Mouse (Mus musculus): ENCODE data around the gene Ccdc141. TPM values are rescaled to one million over a fixed set of nuclear protein-coding genes. Genes with fewer than 3 reads are reported as not detected.

The Ccdc141 gene
- polyA plus RNA-seq, 1 experiment from 2014 or later = 7.3 TPM

DNA sequence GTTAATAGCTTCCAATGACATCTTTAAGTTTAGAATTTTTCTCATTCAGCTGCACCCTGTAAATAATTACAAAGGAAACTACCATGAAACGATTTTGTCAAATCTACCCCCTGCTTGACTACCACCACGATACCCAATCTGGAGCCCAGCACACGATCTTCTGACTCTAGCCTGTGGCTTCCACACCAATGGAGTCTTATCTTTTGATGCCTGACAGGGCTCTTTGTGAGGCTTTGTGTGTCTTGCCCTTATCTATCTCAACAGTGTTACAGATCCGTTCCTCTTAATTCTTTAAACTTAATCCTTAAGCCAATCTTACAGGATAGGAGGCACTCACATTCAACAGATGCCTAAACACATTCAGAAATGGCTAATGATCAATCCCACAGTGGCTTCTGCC lies 16.4 kb downstream of the Ccdc141 start:
- WGBS = 69% methylated on average over 4 of the region's 4 CpGs
- ATAC-seq (ENCODE audit: low FRiP score) = no peak
- Histone ChIP-seq H3K36me3 (no peaks in the 10 kb centered on the region), H3K9ac (no peak overlapping the region), H3K27ac (no peak overlapping the region), H3K4me2 (no peak overlapping the region), H3K4me1 (replicated peaks) (peaks cover 7% of the 10 kb centered on the region), H3K27me3 (no peaks in the 10 kb centered on the region), H3K4me3 (no peak overlapping the region), H3K9me3 (no peaks in the 10 kb centered on the region; the same call in 1 of the 2 replicates)

DNA sequence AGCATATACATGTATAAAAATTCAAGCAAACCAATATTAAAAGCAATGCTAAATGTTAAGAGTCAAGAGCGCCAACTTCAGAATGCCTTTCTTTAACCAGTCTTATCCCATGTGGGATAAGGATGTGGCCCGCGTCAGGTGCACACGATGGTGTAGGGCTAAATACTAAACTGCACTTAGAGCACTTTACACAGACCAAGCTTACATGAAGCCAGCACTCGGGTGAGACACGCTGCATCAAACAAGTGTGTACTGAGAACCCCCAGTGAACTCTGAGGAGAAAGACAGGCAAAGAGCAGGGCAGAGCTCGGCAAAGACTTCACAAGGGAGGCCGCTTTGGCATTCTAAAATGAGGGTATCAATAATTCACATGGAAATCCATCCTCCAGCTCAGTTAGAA lies 19.2 kb downstream of the Ccdc141 start:
- Histone ChIP-seq H3K27ac (no peak overlapping the region), H3K4me2 (no peak overlapping the region), H3K4me1 (replicated peaks) (peaks cover 14% of the 10 kb centered on the region), H3K27me3 (no peaks in the 10 kb centered on the region), H3K4me3 (no peak overlapping the region), H3K9ac (no peak overlapping the region), H3K9me3 (no peaks in the 10 kb centered on the region; the same call in 1 of the 2 replicates), H3K36me3 (no peaks in the 10 kb centered on the region)
- WGBS = 87% methylated on average over 8 of the region's 8 CpGs
- no peak for ATAC-seq (ENCODE audit: low FRiP score)

DNA sequence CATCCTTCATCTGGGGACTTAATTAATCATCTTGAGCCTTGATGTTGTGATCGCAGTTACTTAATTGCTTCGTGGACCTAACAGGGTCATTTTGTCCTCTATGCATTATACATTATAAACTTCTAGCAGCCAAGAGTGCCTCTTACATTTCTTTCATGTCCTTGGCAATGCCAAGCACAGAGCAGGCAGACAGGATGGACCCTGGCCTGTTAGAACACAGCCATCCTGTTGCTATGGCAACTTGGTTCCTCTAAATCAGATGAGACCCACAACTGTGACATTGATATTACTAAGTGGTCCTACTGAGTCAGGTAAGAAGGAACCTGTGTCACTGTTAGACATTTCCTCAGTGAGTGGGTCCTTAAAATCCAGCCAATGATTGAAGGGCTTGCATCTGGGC lies 20.9 kb downstream of the Ccdc141 start:
- no peaks in the 10 kb centered on the region for H3K9me3 ChIP-seq
- H3K4me3 ChIP-seq = no peak overlapping the region
- no peak for ATAC-seq (ENCODE audit: low FRiP score)
- no peaks in the 10 kb centered on the region for H3K27me3 ChIP-seq
- H3K27ac ChIP-seq = no peak overlapping the region
- H3K4me1 ChIP-seq (replicated peaks) = peaks cover 14% of the 10 kb centered on the region
- H3K36me3 ChIP-seq = no peaks in the 10 kb centered on the region
- WGBS = 61% methylated on average over 2 of the region's 2 CpGs
- no peak overlapping the region for H3K4me2 ChIP-seq
- H3K9ac ChIP-seq = no peak overlapping the region

DNA sequence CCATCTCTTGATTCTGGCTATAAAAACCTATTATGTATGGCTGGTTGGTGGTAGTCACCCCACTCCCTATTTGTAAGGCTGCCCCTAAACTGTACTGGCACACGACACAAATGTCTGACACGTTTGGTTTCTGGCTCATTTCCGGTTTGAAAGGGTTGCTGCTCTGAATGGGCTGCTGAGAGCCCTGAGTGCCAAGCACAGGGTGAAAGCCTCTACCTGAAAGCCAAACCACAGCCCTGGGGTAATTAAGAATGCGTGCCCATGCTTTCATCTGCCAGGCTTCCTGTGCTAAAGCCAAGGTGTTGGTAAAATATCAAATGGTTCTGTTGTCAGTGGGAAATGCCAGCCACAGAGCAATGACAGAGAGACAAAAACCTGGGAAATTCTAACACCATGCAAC lies 22.2 kb downstream of the Ccdc141 start:
- Histone ChIP-seq H3K36me3 (no peaks in the 10 kb centered on the region), H3K9ac (no peak overlapping the region), H3K4me1 (replicated peaks) (peaks cover 14% of the 10 kb centered on the region), H3K27me3 (no peaks in the 10 kb centered on the region), H3K4me3 (no peak overlapping the region), H3K4me2 (no peak overlapping the region), H3K9me3 (no peaks in the 10 kb centered on the region), H3K27ac (no peak overlapping the region)
- 57% methylated on average over 4 of the region's 4 CpGs for WGBS
- no peak for ATAC-seq (ENCODE audit: low FRiP score)

DNA sequence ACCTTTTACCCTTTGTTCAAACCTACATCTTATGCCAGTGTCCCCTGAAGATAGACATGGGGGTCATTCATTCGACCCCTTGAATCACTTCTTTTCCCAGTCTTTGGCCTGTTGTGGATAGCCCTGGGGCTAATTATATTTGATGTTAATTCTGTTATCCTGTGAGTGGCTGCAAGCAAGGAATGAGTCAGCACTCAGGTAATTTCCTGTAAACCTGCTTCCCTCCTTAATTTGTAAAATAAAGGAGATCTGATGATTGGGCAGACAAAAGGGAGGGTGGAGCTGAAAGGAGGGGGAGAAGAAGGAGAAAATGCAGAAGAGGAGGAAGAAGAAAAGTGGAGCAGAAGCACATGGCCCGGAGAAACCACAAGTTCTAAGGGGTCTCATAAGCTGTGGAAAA lies 23.5 kb downstream of the Ccdc141 start:
- no peaks in the 10 kb centered on the region for H3K9me3 ChIP-seq
- no peak overlapping the region for H3K9ac ChIP-seq
- ATAC-seq (ENCODE audit: low FRiP score) = no peak
- H3K4me2 ChIP-seq = no peak overlapping the region
- H3K36me3 ChIP-seq = no peaks in the 10 kb centered on the region
- 74% methylated on average over 2 of the region's 2 CpGs for WGBS
- H3K27me3 ChIP-seq = no peaks in the 10 kb centered on the region
- no peak overlapping the region for H3K27ac ChIP-seq
- peaks cover 16% of the 10 kb centered on the region for H3K4me1 ChIP-seq (replicated peaks)
- no peak overlapping the region for H3K4me3 ChIP-seq

DNA sequence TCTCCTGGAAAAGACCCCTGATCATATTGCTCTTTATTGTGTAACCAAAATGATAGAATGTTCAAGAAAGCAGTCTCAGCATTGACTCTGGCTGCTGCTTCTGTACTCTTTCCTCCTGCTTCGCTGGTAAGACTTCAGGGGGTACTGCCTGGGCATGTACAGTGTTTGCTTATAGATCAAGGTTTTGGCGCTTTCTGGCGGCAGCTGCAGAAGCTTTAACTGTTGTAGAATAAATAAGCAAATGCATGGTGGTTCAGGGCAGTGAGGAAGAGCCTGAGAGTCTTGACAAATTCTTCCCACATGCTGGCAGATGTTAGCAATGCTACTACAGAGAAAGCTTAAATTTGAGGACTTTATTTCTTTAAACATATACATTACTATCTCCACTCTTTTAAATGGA lies 24.1 kb downstream of the Ccdc141 start:
- 84% methylated on average over 3 of the region's 3 CpGs for WGBS
- peaks cover 16% of the 10 kb centered on the region for H3K4me1 ChIP-seq (replicated peaks)
- no peaks in the 10 kb centered on the region for H3K9me3 ChIP-seq
- H3K4me3 ChIP-seq = no peak overlapping the region
- no peaks in the 10 kb centered on the region for H3K27me3 ChIP-seq
- no peaks in the 10 kb centered on the region for H3K36me3 ChIP-seq
- no peak overlapping the region for H3K27ac ChIP-seq
- H3K9ac ChIP-seq = no peak overlapping the region
- ATAC-seq (ENCODE audit: low FRiP score) = no peak
- H3K4me2 ChIP-seq = no peak overlapping the region

DNA sequence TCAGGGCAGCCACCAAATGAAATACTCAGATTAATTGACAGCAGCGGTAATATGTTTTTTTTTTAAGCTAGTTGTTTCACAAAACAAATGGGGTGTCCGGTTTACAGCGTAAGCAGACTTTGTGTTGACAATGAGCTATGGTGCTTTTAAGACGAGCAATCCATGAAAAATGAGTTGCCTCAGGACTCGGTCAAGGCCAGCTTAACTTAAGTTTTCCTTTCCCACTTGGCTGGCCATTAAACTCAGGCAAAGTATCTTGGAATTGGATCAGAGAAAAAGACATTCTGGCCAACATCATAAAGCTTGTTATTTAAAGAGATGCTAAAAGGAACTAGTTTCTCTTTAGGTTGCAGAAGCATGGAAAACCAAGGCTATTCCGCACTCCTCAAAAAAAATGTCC lies 26.9 kb downstream of the Ccdc141 start:
- no peak for ATAC-seq (ENCODE audit: low FRiP score)
- Histone ChIP-seq H3K4me1 (replicated peaks) (peaks cover 6% of the 10 kb centered on the region), H3K4me3 (no peak overlapping the region), H3K36me3 (no peaks in the 10 kb centered on the region), H3K27me3 (no peaks in the 10 kb centered on the region), H3K27ac (no peak overlapping the region), H3K4me2 (no peak overlapping the region), H3K9ac (no peak overlapping the region), H3K9me3 (no peaks in the 10 kb centered on the region)
- 63% methylated on average over 6 of the region's 6 CpGs for WGBS

DNA sequence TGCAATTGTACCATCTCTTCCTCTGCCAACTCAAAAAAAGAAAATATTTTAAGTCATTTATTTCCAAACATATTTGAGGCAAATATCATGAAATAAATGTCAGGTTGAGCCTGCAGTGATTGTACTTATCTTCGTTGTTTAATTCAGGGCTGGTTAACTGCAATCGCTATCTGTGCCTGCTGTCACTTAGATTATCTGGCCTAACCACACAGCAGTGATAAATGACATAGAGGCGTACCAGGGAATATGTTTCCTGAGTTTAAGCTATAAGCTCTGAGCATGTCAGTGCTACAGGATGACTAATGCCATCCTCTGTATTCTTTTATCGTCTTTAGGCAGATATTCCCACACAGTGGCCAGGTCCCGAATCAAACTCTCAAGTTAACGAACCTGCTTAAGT lies 31.6 kb downstream of the Ccdc141 start:
- Histone ChIP-seq H3K27ac (no peak overlapping the region), H3K9ac (no peak overlapping the region), H3K4me3 (no peak overlapping the region), H3K36me3 (no peaks in the 10 kb centered on the region), H3K27me3 (no peaks in the 10 kb centered on the region), H3K4me2 (no peak overlapping the region), H3K4me1 (replicated peaks) (0 out of 2 replicates have a peak, but pooled peaks cover 2% of the 10 kb centered on the region), H3K9me3 (no peaks in the 10 kb centered on the region)
- WGBS = 90% methylated on average over 6 of the region's 6 CpGs
- no peak for ATAC-seq (ENCODE audit: low FRiP score)

DNA sequence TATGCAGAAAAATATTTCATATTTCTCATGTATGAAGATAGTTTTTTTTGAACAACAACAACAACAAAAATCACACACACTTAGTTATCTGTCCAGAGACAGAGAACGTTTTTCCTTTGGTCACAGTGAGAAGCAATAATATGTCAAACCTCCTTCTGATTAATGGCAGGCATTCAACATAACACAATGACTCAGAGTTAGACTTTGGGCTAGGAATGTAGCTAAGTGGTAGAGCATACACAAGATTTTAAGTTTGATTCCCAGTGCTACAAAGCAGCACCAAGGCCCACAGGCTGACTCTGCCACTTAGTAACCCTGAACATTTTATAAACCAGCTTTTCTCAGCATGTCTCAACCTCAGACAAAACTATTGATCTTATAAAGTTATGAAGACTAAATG lies 35.5 kb downstream of the Ccdc141 start:
- Histone ChIP-seq H3K27ac (no peak overlapping the region), H3K4me1 (replicated peaks) (no peaks in the 10 kb centered on the region), H3K4me2 (no peak overlapping the region), H3K27me3 (no peaks in the 10 kb centered on the region), H3K9ac (no peak overlapping the region), H3K9me3 (no peaks in the 10 kb centered on the region), H3K4me3 (no peak overlapping the region), H3K36me3 (no peaks in the 10 kb centered on the region)
- no peak for ATAC-seq (ENCODE audit: low FRiP score)
- WGBS = 39% methylated on average over 1 of the region's 1 CpGs

DNA sequence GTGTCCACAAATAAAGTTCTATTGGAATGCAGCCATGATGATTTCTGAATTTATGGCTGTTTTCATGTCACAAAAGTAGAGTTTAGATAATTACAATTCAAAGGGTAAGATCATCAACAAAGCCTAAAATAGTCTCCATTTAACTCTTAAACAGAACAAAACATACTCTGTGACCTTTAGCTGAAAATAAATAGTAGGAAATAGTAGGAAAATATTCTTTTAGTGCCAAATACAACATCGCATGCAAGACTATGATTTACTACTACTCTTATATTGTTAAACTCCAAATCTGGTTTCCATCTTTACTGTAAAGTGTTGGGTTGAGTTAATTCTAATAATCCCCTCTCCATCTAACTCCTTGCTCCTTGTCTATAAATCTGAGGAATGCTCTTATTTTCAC lies 37.0 kb downstream of the Ccdc141 start:
- H3K4me3 ChIP-seq = no peak overlapping the region
- ATAC-seq (ENCODE audit: low FRiP score) = no peak
- H3K9me3 ChIP-seq = no peaks in the 10 kb centered on the region
- no peak overlapping the region for H3K27ac ChIP-seq
- no peaks in the 10 kb centered on the region for H3K27me3 ChIP-seq
- H3K4me1 ChIP-seq (replicated peaks) = no peaks in the 10 kb centered on the region
- no peaks in the 10 kb centered on the region for H3K36me3 ChIP-seq
- H3K4me2 ChIP-seq = no peak overlapping the region
- H3K9ac ChIP-seq = no peak overlapping the region
- 98% methylated on average over 1 of the region's 1 CpGs for WGBS

DNA sequence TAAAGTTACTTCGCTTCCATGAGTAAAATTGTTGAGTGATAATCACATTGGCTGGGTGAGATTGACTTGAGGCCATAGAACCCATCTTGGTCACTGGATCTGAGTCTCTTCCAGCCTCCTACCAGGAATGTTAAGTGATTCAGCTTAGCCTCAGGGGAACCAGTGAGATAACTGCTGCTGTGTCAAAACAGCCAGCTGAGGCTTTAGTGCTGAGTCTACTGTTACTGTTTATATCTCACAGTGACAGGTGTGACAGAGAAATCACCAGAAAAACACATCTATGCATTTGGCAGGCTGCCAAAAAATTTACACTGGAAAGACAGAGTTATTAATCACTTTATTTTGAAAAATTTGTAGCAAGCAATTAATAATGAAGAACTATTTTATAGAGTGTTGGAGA lies 43.5 kb downstream of the Ccdc141 start:
- Histone ChIP-seq H3K9ac (no peak overlapping the region), H3K36me3 (no peaks in the 10 kb centered on the region), H3K27me3 (no peaks in the 10 kb centered on the region), H3K4me2 (no peak overlapping the region), H3K27ac (no peak overlapping the region), H3K4me3 (no peak overlapping the region), H3K4me1 (replicated peaks) (no peaks in the 10 kb centered on the region; the same call in 1 of the 2 replicates), H3K9me3 (no peaks in the 10 kb centered on the region)
- 86% methylated on average over 1 of the region's 1 CpGs for WGBS
- ATAC-seq (ENCODE audit: low FRiP score) = no peak

DNA sequence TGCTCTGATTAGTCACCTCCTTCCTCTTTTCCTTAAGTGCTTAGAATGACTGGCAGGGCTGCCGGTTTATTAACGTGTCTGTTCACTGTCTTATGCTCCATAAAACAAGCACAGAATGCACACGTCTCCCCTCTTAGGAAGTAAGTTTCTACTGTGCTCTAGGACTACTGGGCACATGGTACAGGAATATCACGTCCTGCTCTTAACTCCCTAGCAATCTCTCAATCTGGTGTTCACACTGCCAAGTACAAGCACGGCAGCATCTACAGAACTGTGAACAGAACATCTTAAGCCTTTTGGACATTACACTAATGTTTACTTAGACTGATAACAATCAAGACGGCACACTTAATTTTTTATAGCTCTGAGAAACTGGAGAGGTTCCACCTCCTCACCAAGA lies 52.3 kb downstream of the Ccdc141 start:
- Histone ChIP-seq H3K36me3 (no peaks in the 10 kb centered on the region), H3K9ac (no peak overlapping the region), H3K4me1 (replicated peaks) (peaks cover 6% of the 10 kb centered on the region), H3K4me3 (no peak overlapping the region), H3K27ac (no peak overlapping the region), H3K4me2 (no peak overlapping the region), H3K27me3 (no peaks in the 10 kb centered on the region), H3K9me3 (no peaks in the 10 kb centered on the region)
- no peak for ATAC-seq (ENCODE audit: low FRiP score)
- WGBS = 75% methylated on average over 6 of the region's 6 CpGs

DNA sequence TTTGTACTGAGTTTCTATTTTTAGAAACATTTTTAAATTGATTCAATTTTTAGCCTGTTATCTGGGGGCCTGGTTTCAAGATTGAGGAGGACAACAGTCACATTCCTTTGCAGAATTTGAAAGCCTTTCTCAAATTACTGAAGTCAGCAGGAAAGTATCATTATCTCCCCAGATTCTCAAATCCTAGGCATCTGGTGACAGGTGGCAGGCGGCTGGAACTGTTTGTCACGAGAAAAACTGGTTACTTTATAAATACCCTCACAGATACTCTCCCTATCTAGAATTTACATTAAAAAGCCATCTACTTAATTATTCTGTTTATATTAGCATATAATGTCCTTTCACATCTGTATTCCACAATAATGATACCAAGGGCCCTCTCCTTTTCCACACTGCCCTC lies 56.1 kb downstream of the Ccdc141 start:
- WGBS = 62% methylated on average over 2 of the region's 2 CpGs

DNA sequence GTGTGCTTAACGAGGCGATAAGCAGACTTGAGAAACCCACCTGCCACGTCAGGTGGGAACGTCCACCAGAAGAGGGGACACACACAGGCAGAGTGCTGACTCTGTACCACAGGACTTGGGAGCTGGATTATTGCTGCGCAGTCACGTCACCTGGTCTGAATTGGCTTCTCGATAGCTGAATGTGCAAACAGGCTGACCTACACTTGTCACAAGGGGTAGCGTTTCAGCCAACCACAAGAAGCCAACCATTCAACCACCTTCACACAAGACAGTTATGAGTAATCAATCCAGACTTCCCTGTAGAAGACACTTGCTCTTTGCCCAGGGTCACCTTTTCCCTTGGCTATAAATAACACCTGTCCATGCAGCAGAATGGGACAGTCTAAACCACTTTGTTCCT lies 56.6 kb downstream of the Ccdc141 start:
- ATAC-seq (ENCODE audit: low FRiP score) = no peak
- Histone ChIP-seq H3K4me1 (replicated peaks) (peaks cover 6% of the 10 kb centered on the region; the same call in 1 of the 2 replicates), H3K9me3 (no peaks in the 10 kb centered on the region), H3K27me3 (no peaks in the 10 kb centered on the region), H3K9ac (no peak overlapping the region), H3K4me3 (no peak overlapping the region), H3K27ac (no peak overlapping the region), H3K4me2 (no peak overlapping the region), H3K36me3 (no peaks in the 10 kb centered on the region)
- WGBS = 93% methylated on average over 8 of the region's 8 CpGs

More for the DNA sequence above, 56.1 kb downstream of the Ccdc141 start:
- H3K36me3 ChIP-seq = no peaks in the 10 kb centered on the region
- no peak overlapping the region for H3K27ac ChIP-seq
- no peak for ATAC-seq (ENCODE audit: low FRiP score)
- H3K4me1 ChIP-seq (replicated peaks) = peaks cover 6% of the 10 kb centered on the region; the same call in 1 of the 2 replicates
- no peaks in the 10 kb centered on the region for H3K27me3 ChIP-seq
- H3K9me3 ChIP-seq = no peaks in the 10 kb centered on the region
- H3K9ac ChIP-seq = no peak overlapping the region
- H3K4me2 ChIP-seq = no peak overlapping the region
- no peak overlapping the region for H3K4me3 ChIP-seq

Measured in hindbrain, embryonic 13.5 days (tissue).